Mouse (Mus musculus) layer of hippocampus, adult 2 months (tissue): ENCODE measurements around the gene Bex3. TPM values are rescaled to one million over a fixed set of nuclear protein-coding genes. Genes with fewer than 3 reads are reported as not detected.
A peak's percentile ranks its signal among the peaks of the same experiment; 100 is the strongest.

ENCODE experiments used
- DNase-seq, 2 experiments: peaks; one replicate each; pipeline ENCODE4 v3.0.0; 2022; ENCODE audit warnings: low spot score in 2 of 2
- H3K27ac ChIP-seq: fragments of 200-600 bp; 2 replicates; pipeline ENCODE4 v1.8.1; 2022
- H3K4me3 ChIP-seq: fragments of 200-600 bp; 2 replicates; pipeline ENCODE4 v1.8.1; 2022; ENCODE audit warnings: mild to moderate bottlenecking
- CTCF ChIP-seq: fragments of 200-600 bp; conservative IDR thresholded peaks from 2 replicates; pipeline ENCODE4 v1.8.1; 2022; ENCODE audit warnings: antibody characterized with exemption, mild to moderate bottlenecking, moderate library complexity
- total RNA-seq, 2 experiments: library from RNA; stranded (reverse); gene quantifications; 2 replicates each; pipeline ENCODE4 v1.2.3; 2021

The Bex3 gene
- total RNA-seq, 2 experiments from 2014 or later = 301 to 311 TPM

DNA sequence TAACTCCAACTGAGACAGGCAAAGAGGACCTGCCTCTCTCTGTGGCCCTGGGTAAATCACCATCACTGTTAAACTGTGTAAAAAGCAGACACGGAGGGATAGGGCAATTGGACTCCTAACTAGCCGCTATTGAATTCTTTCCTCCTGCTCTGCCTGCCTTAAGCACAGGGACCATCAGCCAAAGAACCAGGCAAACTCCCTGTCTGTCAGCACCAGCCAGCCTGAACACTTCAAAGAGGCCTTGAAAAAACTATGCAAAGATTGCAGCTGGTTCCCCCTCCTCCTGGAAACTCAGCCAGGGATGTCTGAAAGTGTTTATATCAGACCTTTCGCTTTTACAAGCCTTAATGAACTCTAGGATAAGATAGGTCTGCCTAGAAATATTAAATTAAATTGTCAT lies 4.5 kb downstream of the Bex3 start:
- DNase-seq = no peak
- no peak overlapping the region for H3K4me3 ChIP-seq
- no peak for TF ChIP-seq CTCF

DNA sequence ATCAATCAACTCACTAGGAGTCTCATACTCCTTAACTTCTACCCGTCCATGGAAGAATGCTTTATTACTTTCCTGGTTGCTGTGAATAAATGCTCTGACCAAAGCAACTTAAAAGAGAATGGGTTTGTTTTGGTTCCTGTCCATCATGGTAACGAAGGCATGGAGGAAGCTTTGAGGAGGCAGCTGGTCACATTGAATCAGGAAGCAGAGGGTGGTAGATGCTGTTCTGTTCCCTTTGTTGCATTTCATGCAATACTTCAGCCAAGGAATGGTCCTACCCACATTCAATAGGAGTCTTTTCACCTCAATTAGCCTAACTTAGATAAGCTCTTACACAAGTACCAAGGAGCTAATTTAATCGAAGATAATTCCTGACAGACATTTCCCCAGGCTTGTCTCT lies 5.3 kb downstream of the Bex3 start:
- no peak overlapping the region for H3K27ac ChIP-seq
- TF ChIP-seq CTCF = no peak
- H3K4me3 ChIP-seq = no peak overlapping the region
- DNase-seq = no peak

More for the DNA sequence above, 4.5 kb downstream of the Bex3 start:
- no peak overlapping the region for H3K27ac ChIP-seq

DNA sequence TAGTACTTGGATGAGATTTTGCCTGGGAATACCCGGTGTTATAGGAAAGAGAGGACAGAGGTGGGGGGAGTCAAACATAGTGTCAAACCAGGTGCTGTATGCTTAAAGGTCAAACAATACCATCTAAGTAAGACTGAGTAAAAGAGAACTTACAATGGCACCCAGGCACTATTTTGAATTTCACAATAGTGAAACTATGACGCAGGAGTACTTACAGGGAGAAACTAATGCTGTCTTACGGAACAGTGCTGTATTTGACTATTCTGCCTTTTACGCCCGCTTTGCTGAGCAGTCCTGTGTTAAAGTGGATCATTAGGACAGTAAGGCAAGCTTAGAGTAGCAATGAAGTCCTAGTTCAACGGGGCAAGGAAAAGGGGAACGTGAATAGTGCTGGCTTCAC lies 7.5 kb downstream of the Bex3 start:
- no peak overlapping the region for H3K4me3 ChIP-seq
- H3K27ac ChIP-seq = no peak overlapping the region
- TF ChIP-seq CTCF = no peak
- no peak for DNase-seq

DNA sequence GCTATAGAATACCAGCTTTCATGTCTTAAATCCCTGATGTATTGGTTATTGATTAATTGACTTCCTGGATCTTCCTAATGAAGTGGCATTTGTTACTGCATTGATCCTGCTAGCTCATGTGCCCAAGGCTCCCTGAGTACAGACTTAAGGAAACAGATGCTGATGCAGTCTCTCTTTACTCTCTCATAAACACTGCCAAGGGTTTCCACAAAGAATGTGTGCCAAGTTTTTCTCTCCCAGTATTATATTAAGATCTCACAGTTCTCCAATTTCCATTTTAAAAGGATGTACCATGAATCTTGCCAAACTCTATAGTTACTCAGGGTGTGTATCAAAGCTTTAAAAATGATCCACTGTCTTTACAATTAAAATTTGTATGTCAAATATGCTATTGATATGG lies 8.3 kb downstream of the Bex3 start:
- no peak for DNase-seq
- H3K4me3 ChIP-seq = no peak overlapping the region
- no peak for TF ChIP-seq CTCF
- no peak overlapping the region for H3K27ac ChIP-seq

DNA sequence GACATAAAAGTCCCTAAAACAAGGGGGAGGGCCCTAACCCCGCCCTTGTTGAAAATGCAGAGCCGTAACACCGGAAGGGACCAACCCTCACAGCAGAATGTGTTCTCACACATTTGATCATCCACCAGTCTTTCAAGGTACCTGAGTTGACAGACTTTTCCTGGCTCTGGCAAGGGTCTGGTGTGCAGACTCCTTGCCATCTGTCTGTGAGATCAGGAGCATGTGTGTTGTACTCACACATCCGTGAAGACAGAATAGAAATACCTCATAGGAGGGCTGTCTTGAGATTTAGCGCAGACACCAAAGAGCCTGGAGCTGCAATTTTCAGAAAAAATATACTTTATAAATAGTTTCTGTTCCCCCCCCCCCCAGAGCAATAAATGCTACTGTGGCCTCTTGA lies 9.4 kb downstream of the Bex3 start:
- no peak overlapping the region for H3K4me3 ChIP-seq
- no peak for DNase-seq
- H3K27ac ChIP-seq = no peak overlapping the region
- TF ChIP-seq CTCF = no peak

DNA sequence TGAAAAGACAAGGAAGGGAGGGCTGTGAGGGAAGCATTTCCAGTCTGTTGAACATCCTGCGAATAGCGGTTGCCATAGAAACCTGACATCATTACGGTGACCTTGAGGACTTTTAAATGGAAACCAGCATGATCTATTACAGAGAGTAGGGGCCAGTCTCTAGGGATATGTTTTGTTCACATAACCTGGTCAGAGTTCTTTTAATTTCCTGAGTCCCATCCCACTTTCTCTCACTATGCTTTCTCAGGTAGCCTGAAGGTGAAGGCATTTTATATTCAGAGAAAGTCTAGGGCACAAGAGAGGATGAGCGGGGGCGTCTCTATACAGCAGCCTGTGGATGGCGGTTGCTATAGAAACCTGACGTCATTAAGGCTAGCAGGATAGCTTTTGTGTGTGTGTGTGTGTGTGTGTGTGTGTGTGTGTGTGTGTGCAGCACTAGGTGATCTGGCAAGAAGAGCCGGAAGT lies 20.8 kb downstream of the Bex3 start:
- no peak for DNase-seq
- H3K4me3 ChIP-seq = peak overlapping the region; percentile 13; the same call in 1 of the 2 replicates
- peak overlapping the region; percentile 46; the same call in 1 of the 2 replicates for H3K27ac ChIP-seq
- TF ChIP-seq CTCF = no peak

DNA sequence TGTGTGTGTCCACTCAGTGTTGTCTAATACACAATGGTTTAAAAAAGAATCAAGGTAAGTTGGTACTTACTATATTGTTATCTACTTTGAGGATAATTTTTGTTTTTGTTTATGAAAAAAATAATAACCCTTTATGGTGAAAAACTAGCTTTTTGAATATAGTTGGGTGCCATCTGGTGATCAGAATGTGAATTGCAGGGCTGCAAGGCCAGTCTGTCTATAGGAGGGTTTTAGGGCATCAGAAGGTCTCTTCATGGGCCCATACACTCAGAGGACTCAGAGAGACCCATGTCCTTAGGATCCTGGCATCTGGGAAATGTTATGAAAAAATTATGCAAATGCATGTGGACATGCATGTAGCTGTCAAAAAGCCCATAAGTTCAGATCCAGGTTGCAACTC lies 34.2 kb downstream of the Bex3 start:
- DNase-seq = peak in 1 of 2 experiments; percentile 39
- H3K4me3 ChIP-seq = no peak overlapping the region
- peak; percentile 91 for TF ChIP-seq CTCF
- no peak overlapping the region for H3K27ac ChIP-seq

DNA sequence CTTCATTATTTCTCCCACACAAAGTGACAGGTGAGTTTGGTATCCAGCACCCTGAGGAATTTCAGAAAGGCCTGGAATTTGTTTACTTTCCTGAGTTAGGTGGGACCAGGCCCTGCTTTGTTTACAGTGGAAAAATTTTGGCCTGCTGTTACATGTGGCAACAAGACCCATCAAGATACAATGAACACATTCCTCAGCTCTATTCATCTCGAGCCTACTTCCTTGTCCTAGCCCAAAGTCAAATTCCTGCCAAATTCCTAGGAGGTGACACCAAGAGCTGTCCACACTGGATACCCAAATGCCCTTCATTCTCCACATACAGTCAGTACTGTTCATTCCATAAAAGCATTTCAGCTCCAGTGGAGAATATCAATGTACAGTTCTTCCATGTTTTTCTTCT lies 36.1 kb downstream of the Bex3 start:
- Histone ChIP-seq H3K4me3 (no peak overlapping the region), H3K27ac (no peak overlapping the region)
- no peak for DNase-seq
- no peak for TF ChIP-seq CTCF

DNA sequence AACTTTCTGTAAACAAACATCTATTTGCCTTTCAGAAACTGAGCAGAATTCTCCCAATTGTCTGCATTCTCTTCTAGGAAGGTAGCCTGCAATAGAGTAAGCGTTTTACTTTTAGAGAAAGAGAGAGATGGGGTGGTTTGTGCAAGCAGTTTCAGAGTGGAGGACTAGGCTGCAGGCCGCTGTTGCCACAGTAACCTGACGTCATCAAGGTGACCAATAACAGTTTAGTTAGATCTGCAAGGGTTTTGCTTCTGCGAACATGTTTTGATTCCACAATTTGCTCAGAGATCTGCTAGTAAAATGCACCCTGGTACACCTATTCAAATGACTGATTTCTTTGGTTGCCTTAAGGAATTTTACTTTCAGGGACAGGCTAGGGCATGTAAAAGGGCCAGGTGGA lies 43.2 kb downstream of the Bex3 start:
- H3K4me3 ChIP-seq = no peak overlapping the region
- peak; percentile 9 to 10 for DNase-seq
- no peak overlapping the region for H3K27ac ChIP-seq
- no peak for TF ChIP-seq CTCF

DNA sequence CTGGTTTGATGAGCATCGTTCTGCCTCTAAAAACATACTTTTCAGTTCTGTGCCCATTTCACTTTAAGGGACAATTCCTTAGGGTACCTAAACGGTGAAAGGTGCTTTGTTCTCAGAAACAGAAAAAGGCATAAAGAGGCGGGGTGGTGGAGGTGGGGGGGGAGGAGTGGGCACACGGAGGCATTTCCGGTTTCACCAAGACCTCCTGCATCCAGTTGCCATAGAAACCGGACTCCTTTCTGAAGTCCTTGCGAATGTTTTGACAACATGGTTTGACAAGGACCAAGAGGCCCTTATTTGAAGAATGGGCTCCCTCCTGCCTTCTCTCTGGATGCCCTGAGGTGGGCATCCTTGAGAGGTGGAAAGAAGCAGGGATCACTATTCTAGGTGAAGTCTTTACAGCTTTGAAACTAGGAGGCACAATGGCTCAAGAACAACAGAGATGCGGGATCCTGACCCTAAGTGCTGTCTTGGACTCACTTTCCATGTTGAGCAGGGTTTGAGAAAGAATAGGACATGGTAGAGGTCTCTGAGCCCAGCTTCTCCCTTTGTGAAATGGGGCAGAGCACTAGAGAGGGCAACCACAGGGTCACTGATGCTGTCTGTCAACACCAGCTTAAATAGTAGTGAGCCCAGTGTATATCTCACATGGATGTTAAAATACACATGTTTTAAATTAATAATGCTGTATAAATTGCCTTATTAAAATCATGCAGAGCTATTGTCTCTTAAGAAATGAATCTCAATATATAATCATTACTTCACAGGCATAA lies 43.9 kb downstream of the Bex3 start:
- no peak for TF ChIP-seq CTCF
- H3K4me3 ChIP-seq = no peak overlapping the region
- H3K27ac ChIP-seq = no peak overlapping the region
- DNase-seq = no peak

DNA sequence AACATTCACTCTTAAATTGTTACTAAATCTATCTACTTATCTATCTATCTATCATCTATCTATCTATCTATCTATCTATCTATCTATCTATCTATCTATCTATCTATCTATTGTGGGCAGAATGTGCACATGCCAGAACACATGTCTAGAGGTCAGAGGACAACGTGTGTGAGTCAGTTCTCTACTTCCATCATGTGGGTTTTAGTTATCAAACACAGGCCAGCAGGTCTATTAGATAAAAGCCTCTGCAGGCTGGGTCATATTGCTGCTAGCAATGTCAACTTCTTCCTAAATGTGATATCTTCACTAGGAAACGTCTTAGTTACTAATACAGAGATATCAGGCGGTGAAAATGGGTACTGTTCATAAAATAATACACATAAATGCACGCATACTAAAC lies 49.9 kb downstream of the Bex3 start:
- DNase-seq = no peak
- Histone ChIP-seq H3K4me3 (no peak overlapping the region), H3K27ac (no peak overlapping the region)
- no peak for TF ChIP-seq CTCF

Other genes with a start within 250 kb of the Bex3 start
- 10 to 100 TPM; 32.6 to 34.4 TPM for gene Arxes1, start 236.9 kb upstream of the Bex3 start, total RNA-seq
- 100 to 1,000 TPM; 365 to 379 TPM for gene Bex2, start 202.0 kb upstream of the Bex3 start, total RNA-seq
- gene Nxf3, start 185.0 kb upstream of the Bex3 start, total RNA-seq = under 1 TPM in 1 of 2 experiments, not detected in 1; 0.12 TPM
- gene Bex4, start 131.3 kb upstream of the Bex3 start, total RNA-seq = 10 to 100 TPM; 18.5 to 22.0 TPM
- 10 to 100 TPM; 33.2 to 40.7 TPM for gene Tceal8, start 97.9 kb upstream of the Bex3 start, total RNA-seq
- gene Tceal5, start 66.4 kb upstream of the Bex3 start, total RNA-seq = 100 to 1,000 TPM; 105 to 150 TPM
- 1 to 10 TPM; 2.1 to 2.4 TPM for gene Tceal7, start 55.5 kb upstream of the Bex3 start, total RNA-seq
- 10 to 100 TPM; 75.0 to 76.6 TPM for gene Bex1, start 54.7 kb upstream of the Bex3 start, total RNA-seq
- 10 to 100 TPM; 89.7 to 92.3 TPM for gene Tceal9, start 25.2 kb upstream of the Bex3 start, total RNA-seq
- gene Kir3dl1, start 247.7 kb downstream of the Bex3 start, total RNA-seq = not detected